Mouse (Mus musculus) B cell, adult 62 days (primary cell): Measurements from ENCODE around the gene Msto1. TPM values are rescaled to one million over a fixed set of nuclear protein-coding genes. Genes with fewer than 3 reads are reported as not detected.

Experiments used
- total RNA-seq: library from RNA; stranded (reverse); gene quantifications from 4 replicates; pipeline ENCODE4 v1.2.4, GENCODE M21; 2023

Gene Msto1
- 14.8 to 15.3 TPM (median 15.0 TPM) in 4 replicates for total RNA-seq

DNA sequence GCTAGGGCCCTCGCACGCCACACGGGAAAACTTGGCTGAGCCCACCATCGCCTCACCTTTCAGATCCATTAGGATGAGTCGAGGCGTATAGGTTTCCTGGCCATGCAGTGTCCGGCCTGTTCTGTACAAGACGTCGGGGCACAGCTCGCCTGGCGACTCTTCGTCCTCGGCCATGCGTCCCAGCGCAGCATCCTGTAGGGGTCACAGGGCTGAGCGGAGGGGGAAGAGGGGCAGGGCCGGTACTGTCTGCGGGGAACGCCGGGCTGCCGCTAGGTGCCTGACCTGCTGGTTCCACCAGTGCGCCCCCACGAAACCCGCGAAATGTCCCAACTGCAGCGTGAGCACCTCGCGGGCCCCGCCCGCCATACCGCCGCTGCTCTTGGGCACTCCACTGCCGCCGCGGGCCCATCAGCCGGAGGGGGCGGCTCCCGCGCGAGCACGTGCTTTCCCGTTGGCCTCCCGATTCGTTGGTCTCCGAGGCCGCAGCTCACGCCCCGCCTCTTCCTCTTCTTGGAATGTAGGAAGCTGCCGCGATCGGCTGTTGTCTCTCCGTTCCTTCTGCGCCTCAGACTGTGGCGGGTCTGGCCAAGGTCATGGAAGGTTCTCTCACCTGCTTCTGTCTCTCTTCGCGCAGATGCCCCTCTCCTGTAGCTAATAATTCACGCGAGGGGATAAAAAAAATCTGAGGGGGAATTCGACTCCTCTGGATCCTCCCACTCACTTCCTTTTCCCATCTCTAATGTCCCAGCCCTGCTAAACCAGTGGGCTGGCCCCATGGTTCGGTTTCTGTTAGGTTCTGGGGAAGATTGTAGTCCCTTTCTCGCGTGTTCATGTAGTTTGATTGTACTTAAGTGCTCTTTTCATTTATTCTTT lies at the start of gene Msto1:
TSS of gene Msto1 (minus strand) at position 489 of the 873 bp plus-strand sequence.

DNA sequence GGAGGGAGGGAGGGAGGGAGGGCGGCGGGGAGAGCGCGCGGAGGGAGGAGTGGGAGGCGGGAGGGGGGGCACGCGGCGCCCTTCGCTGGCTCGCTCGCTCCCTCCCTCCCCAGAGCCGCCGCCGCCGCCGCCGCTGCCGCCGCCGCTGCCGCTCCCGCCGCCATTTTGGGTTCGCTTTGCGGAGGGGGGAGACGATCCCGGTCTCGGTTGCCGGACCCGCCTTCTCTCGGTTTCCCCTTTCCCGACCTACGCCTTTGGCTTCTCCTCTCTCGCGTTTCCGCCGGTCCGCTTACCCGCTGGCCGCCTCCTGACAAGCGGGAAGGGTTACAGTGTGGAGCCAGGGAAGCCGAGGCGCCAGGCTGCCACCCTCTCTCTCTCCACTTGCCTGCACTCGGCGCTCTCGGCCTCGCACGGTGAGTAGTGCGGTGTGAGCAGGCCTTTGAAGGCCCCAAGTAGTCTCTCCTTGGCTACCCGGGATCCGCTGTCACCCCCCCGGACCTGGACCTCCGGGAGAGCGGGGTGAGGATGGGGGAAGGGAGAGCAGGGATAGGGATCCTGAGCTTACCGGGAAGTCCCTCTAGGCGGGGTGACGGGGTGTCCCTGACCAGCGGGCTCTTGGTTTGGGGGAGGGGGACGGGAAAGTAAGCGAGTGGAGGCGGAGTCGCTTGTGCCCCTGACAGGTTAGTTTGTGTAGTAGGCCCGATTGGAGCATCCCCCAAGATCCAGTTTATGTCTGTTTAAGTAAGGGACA lies 37.0 kb upstream of the Msto1 start, which contains the start of the genes Ash1l and Dap3:
TSS of gene Ash1l (plus strand) at position 47 of the 751 bp plus-strand sequence.
TSS of gene Dap3 (minus strand) at position 606 of the 751 bp plus-strand sequence.

Other genes with a start within 250 kb of the Msto1 start
- gene Khdc4, start 228.2 kb downstream of the Msto1 start, total RNA-seq: 110 to 122 TPM (median 116 TPM) in 4 replicates
- gene Rit1, start 197.2 kb downstream of the Msto1 start, total RNA-seq: 28.0 to 31.3 TPM (median 29.3 TPM) in 4 replicates
- 2.9 to 4.0 TPM (median 3.5 TPM) in 4 replicates for gene Syt11, start 138.8 kb downstream of the Msto1 start, total RNA-seq
- gene Gon4l, start 78.8 kb downstream of the Msto1 start, total RNA-seq: 70.1 to 80.2 TPM (median 74.2 TPM) in 4 replicates
- gene Ash1l, start 36.6 kb upstream of the Msto1 start, total RNA-seq: 93.7 to 103 TPM (median 97.8 TPM) in 4 replicates
- 78.6 to 91.7 TPM (median 88.6 TPM) in 4 replicates for gene Dap3, start 37.2 kb upstream of the Msto1 start, total RNA-seq
- gene Rusc1, start 179.3 kb upstream of the Msto1 start, total RNA-seq: 53.5 to 67.5 TPM (median 58.6 TPM) in 4 replicates
- not detected in 4 replicates for gene Gm43738, start 187.1 kb upstream of the Msto1 start, total RNA-seq
- gene Fdps, start 188.0 kb upstream of the Msto1 start, total RNA-seq: 17.6 to 21.4 TPM (median 20.3 TPM) in 4 replicates
- gene Pklr, start 222.1 kb upstream of the Msto1 start, total RNA-seq: not detected in 4 replicates
- gene Hcn3, start 246.2 kb upstream of the Msto1 start, total RNA-seq: 2.2 to 5.3 TPM (median 5.1 TPM) in 4 replicates